Mouse (Mus musculus) megakaryocyte, embryonic 14.5 days (primary cell): Measurements from ENCODE around the gene 9530053A07Rik.

Experiments used
- FLI1 ChIP-seq: IDR thresholded peaks from 2 replicates; pipeline ENCODE4 v1.6.1; 2012; ENCODE audit warnings: low read length, inconsistent platforms, mixed read lengths
- GATA1 ChIP-seq: IDR thresholded peaks from 3 replicates; pipeline ENCODE4 v1.6.1; 2012; ENCODE audit warnings: mixed read lengths, low read length, inconsistent platforms, borderline replicate concordance

- no peak for TF ChIP-seq FLI1
- TF ChIP-seq GATA1 = no peak
Observed at GRCm38 (mm10) chr7:28191903-28192302, 62.6 kb downstream of the 9530053A07Rik start.
